Mouse (Mus musculus) ES-CJ7 (cell line): ENCODE results near the gene Armc12.
A peak's percentile ranks its signal among the peaks of the same experiment; 100 is the strongest.

Experiments
- DNase-seq: peaks from one replicate; pipeline ENCODE4 v3.0.0; 2011; ENCODE audit warnings: low read depth, low spot score

Gene Armc12

DNA sequence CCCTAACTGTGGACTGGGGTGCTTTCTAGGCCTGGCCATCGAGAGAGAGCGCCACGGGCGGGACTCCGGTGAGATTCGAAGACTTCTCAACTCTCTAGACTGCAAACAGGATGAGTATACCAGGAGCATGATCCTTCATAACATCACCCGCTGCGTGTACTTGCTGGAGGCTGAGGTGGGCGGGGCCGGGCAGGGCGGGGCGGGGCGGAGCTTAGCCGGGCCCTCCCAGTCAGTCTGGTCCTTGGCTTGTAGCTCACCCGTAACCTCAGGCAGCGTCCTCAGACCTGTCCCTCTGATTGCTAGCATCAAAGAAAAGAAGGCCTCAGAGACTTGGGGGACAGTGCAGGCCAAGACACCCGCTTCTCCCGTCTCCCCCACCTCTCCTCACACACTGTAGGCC, 1.3 kb downstream of the Armc12 start:
- peak; percentile 66 for DNase-seq

DNA sequence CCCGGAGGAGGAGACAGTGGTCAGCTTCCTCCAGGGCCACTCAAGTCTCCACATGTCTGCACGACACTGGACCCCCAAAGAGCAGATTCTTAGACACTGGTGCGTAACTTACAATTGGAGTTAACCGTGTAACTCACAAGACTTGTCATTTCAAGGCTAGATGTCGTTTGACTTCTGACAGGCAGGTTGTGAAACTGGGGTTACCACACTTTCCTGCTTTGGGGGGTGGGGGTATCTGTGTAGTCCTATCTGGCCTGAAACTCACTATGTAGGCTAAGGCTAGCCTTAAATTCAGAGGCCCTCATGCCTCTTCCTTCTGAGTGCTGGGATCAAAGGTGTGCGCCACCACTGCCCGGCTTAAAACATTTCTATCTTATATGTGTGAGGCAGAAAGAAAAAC, 2.0 kb downstream of the Armc12 start:
- DNase-seq = no peak

DNA sequence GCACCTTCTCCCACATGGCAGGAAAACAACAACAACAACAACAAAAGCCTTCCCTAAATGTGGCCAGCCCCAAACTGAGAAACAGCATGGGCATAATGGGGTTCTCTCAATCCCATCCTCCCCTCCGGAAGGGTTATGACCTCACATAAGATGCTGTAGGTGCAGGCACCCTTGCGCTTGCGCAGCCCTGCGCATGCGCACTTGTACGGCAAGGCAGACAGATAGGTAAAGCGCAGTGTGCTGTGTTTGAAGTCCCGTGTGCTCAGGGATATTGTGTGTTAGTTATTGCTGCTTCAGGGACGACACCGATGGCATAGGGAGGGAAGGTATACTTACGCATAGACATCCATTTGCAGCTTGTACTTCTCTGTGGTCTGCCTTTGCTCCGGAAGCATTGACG, 2.7 kb downstream of the Armc12 start:
- DNase-seq = peak; percentile 60

DNA sequence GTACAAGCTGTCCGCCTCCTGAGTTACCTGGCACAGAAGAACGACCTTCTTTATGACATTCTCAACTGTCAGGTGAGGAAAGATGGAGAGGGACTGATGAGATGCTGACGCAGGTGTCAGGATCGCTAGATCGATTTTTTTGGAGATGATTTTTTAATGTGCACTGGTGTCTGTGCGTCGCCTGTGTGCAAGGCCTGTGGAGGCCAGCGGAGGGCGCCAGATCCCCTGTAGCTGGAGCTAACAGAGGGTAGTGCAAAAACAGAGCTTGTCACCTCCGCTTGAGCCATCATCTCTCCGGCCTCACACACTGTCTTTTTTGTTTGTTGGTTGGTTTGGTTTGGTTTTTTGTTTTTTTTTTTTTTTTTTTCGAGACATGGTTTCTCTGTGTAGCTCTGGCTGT, 7.3 kb downstream of the Armc12 start:
- peak; percentile 73 for DNase-seq

DNA sequence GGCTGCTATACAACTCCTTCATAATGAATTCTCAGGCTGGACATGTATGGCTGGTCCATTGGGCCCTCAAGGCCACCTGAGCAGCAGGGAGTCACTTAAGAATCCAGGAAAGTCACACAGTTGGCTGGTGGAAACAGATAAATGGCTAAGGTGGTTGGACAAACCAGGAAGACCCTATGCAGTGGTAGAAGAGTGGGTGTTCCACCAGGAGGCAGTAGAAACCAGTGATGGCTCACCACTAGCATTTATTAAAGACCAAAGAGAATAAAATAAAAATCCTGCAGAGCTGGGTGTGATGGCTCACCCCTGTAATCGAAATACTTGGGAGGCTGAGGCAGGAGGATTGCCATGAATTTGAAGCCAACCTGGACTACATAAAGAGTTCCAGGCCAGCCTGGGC, 16.3 kb downstream of the Armc12 start:
- DNase-seq = no peak

DNA sequence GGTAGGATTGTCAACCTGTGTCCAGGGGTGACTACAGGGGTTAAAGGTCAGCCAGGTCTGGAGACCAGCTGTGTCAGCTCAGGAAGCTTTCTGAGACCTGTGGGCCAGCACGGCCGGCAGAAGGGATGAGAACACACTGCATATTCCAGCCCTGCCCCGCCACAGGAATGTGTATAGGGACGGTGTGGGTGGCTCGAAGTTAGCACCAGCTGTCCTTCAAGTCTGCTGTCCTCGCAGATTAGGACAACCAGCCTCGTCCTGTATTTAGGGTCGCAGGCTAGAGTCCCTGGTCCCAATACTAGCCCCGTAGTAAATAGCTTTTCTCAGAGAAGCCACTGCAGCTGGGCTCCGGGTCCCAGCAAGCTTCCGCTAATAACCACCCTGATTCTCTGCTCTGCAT, 17.9 kb downstream of the Armc12 start:
- DNase-seq = no peak

DNA sequence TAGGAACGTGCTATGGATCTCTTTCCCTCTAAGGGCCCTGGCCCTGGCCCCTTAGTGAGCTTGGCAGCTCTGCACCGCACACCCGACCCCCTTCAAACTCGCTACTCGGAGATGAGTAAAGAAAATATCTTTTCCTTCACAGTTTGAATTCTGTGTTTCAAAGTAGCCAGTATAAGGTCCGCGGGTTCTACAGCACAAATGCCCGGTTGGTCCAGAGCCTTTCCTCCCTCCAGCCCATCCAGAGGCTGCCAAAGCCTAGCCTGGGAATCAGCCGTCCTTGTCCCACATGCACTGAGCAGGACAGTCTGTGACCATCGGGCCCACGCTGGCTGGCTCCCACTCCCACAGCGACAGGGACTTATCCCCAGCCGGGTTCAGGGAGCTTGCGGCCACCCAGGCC, 18.5 kb downstream of the Armc12 start, which contains the start of gene Clpsl2:
Gene Clpsl2, plus strand, starts transcription at position 301 of the 400 bp plus-strand sequence.
- DNase-seq = no peak

DNA sequence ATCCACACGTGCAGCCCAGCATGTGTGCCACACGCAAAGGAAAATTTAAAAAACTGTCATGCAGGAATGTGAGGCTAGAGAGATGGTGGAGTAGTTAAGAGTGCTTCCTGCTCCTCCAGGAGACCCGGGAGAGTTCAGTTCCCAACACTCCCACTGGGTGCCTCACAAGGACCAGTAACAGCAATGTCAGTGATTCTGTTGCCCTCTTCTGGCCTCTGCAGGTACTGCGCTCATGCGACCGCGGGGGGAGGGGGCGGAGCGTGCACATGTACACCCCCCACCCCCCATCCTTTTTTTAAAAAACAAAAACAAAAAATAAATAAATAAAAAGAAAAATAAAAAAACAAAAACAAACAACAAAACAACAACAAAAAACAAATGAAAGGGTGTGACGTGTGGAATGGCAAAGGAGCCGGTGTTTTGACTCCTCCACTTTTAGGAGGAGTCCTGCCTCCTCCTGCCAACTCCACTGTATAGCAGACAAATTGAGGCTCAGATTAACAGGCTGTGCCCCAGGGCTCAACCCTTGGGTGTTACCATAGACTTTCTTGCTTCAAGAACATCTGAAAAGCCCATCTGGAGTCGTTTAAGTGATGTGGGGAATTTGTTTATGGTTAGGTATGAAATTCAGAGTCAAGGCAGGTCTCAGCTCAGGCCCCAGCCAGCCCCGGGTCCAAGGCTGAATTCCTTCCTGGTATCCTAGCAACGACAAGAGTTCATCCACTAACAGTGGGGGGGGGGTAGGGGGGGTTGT, 22.6 kb downstream of the Armc12 start:
- DNase-seq = peak; percentile 90

DNA sequence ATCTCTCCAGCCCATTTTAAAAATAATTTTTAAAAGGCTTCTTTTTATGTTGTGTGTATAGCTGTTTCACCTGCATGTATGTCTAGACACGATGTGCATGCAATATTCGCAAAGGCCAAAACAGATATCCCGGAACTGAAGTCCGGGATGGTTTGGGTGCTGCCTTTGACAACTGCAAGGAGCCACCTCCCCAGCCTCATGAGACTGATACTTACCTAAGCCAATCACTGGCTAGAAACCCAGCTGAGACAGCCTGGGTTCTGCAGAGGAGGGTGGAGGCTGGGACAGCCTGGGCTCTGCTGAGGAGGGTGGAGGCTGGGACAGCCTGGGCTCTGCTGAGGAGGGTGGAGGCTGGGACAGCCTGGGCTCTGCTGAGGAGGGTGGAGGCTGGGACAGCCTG, 23.4 kb downstream of the Armc12 start:
- peak; percentile 58 for DNase-seq

DNA sequence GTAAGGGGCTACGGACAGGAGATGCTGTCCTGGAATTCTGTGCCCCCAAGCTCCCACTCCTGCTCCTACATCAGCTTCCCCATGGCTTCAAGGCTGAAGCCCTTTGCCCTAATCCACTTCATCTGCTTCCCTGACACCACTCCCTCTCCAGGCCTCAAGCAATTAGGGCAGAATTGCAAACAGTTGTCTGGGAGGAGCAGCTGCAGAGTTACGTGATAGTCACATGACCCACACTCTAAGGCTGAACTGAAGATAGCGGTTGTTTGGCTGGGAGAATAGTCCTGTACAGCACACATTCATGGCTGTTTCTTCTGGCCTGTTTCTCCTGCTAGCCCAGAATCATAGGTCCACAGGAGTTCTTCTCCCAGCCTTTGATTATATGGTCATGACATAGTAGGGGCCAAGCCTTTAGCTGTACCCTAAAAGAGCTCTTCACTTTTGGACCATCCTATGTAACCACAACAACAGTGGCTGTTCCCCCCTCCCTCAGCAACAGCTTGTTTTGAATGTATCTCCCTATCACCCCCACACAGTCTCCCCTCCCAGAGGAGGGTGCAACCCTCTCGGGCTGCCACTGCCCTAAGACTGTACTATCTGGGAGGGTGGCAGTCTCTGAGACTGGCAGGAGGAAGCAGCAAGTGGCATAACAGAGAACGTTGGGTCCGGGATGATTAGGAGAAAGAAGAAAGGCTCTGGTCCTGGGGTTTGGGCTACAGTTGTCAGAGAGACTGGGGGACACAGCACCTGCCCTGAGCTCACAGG, 26.2 kb downstream of the Armc12 start:
- peak; percentile 60 for DNase-seq

DNA sequence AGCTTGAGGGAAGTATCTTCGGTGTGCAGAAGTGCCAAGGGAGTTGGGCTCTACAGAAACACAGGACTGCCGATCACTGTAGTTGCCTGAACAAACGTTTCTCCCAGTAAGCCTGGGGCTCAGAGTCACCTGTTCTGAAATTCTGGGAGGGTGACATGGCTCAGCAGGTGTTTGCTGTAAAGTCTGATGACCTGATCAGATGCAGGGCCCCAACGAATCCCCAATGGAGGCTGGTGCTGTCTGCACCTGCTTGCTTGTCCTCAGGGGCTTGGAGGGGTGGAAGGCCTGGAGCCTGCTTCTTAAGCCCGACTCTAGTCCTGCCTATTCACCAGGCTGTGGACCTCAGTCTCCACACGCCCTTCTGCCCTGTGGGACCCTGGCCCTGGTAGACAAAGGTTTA, 27.2 kb downstream of the Armc12 start:
- DNase-seq = no peak

DNA sequence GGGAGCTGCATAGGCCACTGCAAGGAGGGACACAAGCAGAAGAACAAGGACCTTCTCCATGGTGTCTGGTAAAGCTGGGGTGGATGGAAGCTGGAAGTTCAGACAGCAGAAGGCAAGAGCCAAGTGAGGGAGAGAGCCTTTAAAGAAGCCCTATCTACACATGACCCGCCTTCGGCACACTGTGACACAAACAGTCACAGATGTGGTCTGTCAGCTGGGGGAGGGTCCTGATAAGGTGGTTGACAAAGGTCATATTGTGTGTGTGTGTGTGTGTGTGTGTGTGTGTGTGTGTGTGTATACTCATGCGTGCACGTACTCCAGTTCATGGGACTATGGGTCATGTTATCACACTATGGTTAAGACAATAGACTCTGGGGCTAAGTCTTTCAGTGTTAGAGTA, 30.0 kb downstream of the Armc12 start, which contains the start of gene Clps:
Gene Clps, minus strand, starts transcription at position 169 of the 400 bp plus-strand sequence.
- DNase-seq = no peak

DNA sequence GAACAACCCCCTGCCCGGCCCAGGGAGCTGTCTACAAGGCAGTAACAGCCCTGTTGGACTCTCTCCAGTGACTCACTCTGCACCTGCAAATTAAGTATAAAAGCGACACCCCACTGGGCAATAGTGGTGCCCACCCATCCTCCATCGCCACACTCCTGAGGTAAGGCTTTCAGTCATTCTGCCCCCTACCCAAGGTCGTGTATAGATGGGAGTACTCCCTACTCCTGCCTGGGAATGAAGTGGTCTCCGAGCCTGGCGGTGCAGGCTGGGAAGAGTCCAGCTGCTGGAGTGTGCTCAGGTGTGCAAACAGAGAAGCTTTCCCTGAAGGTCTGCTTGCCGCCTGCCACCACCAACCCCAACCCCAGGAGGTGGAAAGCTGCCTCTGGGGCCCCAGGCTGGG, 31.0 kb downstream of the Armc12 start:
- DNase-seq = peak; percentile 75

DNA sequence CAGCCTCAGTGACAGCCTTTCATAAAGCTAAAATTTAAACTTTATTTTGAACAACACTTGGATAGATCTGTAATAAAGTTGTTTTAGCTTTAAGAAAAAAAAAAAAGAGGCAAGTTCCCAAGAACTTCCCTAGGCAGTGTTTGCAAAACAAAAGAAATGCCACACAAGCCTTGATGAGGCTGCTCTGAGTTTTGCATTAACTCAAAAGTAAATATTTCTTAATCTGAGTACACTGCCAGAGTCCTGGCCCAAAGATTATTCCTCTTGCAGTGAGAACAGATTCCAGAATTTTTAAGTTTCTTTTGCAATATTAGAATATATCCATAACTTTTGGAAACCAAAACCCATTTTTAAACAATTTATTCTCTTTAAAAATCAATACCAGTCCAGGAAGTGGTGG, 34.6 kb downstream of the Armc12 start:
- no peak for DNase-seq

DNA sequence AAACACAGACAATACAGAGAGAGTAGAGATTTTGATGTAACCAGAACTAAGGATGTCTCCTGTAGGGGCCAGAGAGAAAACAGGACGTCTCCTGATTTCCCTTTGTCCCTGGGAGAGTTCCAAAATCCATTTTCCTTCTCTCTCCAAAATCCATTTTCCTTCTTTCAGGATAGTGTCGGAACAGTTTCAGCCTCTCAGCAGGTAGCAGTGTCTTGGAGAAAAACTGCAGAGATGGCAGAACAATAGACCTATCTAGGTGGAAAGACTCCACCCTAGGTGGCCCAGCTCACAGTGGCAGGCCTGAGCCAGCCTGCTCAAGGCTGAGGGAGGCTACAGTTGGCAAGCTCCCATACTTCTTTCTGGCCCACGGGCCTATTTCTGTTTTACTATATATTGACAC, 36.9 kb downstream of the Armc12 start:
- DNase-seq = peak; percentile 79

DNA sequence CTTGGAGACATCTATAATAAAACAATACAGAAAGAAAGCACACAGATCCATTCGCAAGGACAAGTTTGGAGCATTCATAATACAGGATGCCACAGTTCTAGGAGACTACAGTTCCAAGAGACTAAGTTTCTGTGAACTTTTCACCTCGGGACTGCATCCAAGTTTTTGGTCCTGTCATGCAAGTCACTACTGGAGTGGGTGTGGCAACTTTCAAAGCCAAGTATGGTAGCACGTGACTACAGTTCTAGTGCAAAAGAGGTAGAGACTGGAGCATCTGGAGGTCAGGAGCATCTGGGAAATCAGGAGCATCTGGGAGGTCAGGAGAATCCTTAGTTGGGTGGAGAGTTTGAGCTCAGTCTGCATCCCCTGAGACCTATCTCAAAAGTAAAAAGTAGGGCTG, 41.3 kb downstream of the Armc12 start:
- peak; percentile 53 for DNase-seq

DNA sequence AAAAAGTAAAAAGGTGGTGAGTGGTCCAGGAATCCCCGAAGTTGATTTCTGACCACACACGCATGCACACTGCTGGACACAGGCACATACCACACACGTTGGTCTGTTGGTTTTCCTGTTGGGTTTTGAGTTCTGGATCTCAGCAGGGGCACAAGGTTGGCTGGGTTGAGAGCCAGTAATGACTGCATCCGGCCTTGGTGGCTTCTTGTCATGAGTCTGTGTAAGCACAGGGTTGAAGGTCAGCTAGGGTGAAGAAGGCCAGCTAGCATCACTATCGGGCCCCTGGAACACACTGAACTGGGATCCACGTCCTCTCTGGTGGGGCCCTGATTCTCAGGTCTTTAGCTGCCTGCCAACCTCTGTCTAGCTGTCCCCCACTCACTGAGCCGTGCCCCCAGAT, 41.9 kb downstream of the Armc12 start:
- DNase-seq = no peak

DNA sequence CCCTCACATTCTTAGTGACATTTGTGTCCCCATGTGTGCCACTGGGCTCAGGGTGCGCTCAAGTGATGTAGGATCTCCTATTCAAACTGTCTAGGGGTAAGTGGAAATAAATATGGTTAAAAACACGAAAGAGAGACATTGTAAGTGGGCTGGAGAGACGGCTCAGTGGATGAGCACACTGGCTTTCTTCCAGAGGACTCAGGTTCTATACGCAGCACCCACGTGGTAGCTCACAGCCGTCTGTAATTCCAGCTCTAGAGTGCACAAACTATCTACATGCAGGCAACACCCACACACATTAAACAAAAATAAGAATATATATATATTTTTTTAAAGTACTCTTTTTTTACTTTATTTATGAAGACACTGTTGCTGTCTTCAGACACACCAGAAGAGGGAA, 42.3 kb downstream of the Armc12 start:
- no peak for DNase-seq

DNA sequence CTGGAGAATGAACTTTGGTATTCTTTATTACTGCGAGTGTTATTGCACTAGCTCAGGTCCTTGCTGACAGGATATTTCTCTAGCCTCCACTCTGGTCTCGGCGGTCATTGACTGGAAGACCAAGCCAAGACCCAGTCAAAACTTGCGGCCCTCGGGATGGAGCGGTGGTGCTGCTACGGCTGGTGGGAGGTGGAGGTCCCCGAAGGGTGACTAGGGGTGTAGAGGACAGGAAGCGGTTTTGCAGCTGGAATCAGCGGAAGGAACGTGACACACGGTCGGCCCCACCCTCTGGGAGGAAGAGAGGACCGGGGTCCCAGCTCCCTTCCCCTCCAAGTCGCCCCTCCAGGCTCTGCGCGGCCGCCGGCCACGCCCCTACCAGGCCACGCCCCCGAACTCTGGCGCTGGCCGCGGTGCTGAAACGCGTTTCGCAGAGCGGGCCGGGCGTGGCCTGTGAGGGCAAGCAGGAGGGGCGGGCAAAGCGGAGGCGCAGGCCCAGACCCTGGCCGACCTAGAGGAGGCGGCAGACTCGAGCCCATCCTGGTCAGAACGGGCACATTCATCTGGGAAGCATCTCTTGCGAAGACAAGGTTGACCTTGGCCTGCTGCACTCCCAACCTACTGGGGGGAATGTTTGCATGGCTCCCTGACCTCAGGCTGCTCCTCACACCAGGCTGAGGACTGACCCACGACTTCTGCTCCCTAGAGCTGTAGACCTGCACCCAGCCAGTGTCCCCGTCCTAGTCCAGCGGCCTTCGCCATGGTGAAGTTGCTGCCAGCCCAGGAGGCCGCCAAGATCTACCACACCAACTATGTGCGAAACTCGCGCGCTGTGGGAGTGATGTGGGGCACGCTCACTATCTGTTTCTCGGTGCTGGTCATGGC, 44.9 kb downstream of the Armc12 start, which contains the start of gene Lhfpl5:
Gene Lhfpl5, plus strand, starts transcription at position 398 of the 882 bp plus-strand sequence.
- DNase-seq = peak; percentile 73

DNA sequence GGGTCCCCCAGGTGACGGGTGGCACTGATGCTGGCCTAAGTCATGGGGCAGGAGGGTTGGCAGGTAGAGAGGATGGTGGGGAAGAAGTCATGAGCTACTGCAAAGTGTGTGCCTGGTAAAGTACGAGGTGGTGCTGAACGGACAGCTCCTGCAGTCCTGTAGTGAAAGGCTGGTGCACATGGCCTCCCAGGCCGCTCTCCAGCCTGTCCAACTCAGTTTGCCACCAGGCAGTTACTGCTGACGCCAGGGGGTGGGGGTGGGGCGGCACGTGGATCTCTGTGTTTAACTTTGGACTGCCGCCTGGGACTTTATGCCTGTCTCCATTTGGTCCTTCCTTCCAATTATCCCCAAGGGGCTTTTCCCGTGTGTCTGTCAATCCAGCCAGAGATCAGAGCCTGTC, 49.8 kb downstream of the Armc12 start:
- peak; percentile 82 for DNase-seq

DNA sequence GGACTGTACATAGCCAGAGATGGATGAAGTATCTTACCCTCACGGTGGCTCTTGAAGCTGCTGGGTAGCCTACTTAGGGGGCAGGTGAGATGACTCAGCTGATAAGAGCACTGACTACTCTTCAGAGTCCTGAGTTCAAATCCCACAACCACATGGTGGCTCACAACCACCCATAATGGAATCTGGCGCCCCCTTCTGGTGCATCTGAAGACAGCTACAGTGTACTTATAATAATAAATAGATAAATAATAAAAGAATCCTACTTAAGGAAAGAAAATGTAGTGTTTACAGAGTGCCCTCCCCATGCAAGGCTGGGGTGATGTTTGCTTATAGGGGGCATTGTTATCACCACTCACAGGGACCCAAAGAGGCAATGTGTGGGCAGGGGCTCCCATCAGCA, 50.5 kb downstream of the Armc12 start:
- no peak for DNase-seq

DNA sequence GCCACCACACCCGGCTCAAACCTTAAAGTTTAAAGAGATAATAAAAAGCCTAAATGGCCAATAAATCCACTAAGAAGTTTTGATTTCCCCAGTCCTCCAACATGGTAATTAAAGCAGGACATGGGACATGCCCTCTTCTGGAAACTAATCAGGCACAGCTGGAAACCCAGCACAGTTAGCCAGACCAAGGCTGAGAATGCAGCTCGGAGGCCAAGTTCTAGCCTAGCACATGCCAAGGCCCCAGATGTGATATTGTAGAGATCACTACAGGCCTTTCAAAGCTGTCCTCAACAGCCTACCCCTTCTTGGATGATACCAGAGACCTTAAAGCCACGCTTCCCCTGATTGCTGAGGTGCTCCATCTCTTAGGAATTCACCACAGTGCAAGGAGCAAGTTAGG, 55.9 kb downstream of the Armc12 start:
- DNase-seq = no peak
